Mouse (Mus musculus) cerebellum, adult 9-11 months (tissue): ENCODE measurements at regions not wholly inside any gene's neighbourhood (a gene's known extent, or its start where the extent isn't known, plus 50 kb on each side); places are given as distances from the start of the nearest gene placed in this dataset.

ENCODE experiments used
- DNase-seq: peaks from one replicate; pipeline ENCODE4 v3.0.0; 2022

DNA sequence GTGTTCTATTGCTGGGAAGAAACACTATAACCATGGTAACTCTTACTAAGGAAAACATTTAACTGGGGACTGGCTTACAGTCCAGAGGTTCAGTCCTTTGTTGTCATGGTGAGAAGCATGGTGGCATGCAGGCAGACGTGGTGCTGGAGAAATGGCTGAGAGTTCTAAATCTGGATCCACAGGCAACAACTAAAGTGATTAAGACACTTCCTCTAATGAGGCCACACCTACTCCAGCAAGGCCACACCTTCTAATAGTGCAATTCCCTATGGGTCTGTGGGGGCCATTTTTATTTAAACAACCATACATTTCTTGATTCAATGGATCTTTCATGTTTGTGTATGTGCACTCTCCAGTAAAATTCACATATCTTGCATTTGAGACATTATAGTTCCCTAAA is 151.4 kb upstream of the Ankrd55 start:
- no peak for DNase-seq

DNA sequence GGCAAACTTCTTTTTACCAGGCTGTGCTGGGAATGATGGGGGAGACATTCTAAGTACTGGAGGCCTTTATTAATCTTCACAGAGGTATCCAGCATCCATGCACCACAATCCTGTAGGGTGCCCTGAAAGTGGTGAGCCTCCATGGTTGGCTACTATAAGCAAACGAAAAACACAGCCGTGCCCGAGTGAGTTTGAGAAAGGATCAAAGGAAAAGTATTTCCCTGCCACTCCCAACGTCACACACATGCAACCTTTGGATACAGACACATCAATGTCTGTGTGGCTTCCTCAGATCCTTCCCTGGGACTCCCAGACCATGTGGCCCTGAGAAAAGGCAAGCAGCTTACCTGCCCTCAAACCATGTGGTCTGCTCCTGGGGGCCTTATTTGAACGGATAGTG is 147.4 kb upstream of the Ankrd55 start:
- no peak for DNase-seq

DNA sequence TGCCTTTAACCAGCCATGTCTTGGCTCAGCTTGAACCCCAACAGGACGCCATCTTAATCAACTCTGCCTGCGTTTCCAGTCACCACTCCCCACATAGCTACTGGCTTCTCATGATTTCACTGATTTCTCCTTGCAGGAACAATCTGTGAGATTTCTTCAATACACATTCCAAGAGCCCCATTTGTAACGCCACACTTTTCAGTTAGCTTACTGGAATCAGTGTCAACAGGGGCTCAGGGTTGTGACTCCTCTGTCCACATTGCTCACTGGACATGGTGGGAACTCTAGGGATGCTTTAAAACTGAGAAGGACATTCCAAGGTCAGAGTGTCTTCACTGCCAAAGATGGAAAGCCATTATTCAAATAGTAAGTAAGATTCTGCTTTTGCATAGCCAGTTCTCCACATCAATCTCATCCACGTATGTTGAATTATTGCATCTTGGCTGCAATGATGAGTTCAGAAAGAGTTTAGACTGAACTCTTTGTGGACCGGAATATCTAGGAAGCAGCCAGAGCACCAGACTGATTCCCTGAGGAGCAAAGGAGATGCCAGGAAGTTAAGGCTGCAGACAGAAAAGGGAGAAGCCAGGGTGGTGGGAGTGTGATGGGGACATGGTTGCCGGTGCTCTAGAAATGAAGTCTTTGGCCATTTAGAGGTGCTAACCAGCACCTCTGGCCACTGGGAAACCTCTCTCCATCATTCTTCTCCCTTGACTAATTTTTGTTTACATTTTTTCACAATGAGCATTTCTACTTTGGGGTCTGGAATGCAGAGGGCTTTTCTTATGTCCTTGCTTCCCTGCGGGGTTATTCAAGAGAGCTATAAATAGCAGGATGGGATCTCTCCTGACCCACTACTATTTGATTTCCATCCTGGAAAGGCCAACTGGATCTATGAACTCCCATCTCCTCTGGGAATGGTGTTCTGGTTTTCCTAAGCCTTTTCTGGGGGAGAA is 143.6 kb upstream of the Ankrd55 start:
- no peak for DNase-seq

DNA sequence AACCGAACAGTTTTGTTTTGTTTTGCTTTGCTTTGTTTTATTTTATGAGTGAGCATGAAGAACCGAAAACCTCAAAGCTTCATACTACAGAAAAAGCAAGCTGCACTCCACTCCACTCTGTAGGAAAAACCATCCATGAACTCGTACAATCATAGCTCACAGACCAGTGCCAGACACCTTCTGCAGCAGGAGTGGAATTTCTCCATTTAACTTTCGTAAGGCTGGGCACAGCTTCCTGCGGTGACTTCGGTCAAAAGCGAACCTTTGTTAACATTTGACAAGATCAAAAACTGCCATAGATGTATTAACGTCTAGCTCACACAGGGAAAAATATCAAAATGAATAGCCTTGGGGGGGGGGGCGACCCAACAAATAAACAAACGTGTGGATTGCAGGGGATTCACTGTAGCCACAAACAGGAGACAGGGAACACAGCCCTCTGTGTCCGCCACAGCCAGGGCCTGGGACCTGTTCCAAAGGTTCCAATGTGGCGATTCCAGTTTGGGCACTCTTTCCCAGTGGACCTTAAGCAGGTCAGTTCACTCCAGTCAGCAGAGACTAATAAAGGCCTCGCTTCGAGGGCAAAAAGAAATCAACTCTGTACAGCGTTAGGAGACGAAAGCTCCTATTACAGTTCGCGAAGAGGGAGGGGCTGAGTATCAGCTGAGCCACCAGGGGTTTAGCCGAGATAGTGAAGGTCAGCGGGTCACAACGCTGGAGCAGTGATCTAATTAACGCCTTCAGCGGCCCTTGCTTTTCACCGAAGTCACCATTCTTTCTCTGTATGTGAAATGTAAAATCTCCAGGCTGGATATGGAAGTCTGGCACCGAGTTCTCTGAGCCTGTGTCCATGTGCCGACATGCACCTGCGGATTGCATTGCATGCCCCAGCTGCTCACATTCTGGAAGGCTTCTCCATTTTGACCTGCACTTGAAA is 135.4 kb upstream of the Ankrd55 start:
- peak; percentile 43 for DNase-seq

DNA sequence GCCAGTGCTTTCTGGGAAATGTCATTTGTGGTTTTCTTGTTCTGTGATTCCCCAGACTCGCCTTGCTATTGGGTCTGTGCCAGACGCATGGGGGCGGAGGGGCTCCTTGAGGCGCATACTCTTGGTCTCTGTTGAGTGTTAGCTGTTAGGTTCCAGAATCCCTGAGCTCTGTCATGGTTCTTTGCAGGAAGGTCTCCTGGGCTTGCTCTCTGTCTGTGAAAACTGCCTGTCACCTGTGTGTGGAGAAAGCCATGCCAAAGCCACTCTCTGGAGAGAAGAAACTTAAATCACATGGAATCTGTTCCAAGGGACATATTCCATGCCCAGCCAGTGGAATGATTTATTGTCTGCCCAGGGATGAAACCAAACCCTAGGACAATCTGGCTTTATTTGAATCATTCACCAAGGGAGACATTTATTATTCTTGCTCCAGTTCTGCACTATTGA is 134.5 kb upstream of the Ankrd55 start:
- DNase-seq, result peak; percentile 25

DNA sequence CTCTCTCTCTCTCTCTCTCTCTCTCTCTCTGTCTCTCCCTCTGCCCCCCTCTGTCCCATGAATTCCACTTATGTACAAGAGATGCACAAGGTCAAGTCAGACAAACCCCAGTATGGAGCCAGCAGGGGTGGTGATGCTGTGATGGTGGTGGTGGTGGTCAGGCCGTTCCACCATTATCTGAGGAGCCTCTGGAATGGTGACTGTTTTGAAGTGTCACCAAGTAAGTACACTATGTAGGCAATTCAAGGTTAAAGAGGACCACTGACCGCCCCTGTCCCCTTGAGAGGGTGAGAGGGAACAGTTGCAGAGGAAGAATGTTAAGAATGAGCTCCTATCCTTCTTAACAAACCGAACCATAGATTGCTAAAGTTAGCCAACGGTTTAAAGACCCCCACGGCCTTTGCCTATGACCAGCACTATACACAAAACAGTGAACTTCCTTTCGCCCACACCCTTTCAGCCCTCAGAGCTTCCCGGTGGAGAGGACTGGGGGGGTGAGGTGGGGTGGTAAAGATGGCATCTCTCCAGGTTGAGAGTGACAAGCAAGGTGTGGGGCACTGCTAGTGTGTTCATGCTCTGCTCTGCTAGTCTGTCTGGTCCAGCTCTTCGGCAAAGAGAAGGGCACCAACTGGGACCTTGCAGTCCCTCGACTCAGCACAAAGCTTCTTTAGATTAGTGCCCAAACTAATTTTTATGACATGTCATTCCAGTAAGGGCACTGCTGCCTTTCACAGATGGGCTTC is 128.7 kb upstream of the Ankrd55 start:
- no peak for DNase-seq

DNA sequence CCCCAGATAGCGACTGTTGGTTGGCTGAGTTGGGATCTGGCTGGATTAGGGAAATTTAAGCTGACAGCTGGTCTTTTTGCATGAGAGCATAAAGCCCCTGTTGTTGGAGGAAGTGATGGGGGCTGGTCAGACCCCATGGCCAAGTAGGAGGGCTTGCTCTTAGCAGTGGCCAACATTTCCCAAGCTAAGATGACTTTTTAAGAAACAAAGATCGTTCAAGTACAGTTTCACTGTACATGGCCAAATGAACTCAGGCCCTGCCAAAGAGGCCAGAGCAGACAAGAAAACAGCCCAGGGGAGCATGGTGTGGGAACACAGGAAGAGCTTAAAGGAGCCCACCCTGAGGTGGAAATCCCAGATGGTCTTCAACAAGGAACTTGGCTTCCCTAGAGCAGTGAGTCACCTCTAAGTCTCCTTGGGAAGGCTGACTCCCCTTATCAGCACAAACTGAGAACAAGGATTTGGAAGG is 128.0 kb upstream of the Ankrd55 start:
- peak; percentile 16 for DNase-seq

DNA sequence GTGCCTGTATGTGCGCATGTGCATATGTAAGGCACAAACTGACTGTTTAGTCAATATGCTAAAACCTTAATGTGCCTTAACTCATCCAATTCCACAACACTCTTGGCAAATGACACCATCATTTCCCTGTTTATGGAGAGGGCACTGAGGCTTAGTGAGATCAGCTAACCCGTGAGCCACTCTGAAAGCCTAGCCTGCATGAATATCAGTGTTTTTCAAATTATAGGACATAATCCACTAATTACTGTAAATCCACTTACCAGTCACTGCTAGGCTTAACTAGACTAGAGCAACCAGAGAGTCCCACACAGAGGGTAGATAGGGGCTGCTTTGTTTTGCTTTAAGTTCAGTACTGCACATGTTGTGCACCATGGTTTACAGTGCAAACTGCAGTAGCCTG is 127.5 kb upstream of the Ankrd55 start:
- no peak for DNase-seq

DNA sequence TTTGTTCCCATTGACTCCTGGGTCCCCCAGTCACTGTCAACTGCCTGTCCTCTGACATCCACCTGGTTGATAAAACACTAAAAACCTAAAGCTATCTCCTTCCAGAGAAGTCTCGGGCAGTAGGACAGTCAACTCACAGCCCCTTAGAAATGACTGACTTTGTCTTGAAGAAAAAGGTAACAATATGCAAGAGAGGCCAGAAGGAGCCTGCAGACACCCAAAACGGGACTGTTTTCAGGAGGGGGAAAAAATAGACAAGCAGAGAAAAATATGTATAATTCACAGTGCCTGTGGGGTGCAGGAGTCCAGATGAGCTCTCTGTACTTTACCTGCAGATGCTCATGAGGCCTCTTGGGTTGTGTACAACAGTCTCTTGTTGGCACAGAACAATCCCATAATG is 126.4 kb upstream of the Ankrd55 start:
- DNase-seq, result no peak

DNA sequence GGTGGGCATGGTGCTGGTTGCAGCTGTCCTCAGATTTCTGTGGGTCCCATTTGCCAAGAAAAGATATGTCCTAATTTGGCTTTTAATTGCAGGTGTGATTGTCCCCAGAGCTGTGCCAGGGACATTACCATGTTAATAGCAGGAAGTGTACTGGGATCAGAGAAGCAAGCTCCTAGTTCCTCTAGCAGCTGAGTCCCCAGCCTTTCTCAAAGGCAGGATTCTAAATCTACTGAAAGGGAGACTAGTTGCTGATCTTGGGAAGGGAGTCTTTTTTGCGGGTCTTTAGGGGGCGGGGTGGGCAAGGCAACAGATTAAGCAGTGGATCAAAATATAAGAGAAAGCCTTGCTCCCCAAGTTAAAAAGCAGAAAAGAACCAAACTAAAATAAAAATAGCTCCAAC is 122.3 kb upstream of the Ankrd55 start:
- DNase-seq, result no peak

DNA sequence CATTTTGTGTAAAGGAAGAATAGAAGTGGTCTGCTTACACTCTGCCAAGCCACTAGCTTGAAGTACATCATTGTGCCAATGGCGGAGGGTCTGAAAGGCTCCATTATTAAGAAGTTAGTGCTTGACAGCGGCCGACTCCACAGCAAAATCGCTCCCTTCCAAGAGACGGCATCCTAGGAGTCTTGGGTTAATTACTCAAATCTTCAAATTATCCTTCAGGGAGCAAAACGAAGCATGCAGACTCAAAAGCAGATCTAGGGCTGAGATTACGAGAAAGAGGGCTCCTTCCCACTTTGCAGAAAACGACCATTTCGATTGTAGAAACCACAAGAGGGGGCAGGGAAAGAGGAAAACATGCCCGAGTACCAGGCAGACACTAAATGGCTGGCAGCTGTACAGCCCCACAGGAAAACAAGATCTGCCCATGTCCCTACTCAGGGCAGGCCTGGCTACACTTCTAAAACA is 121.9 kb upstream of the Ankrd55 start:
- DNase-seq, result peak; percentile 8

DNA sequence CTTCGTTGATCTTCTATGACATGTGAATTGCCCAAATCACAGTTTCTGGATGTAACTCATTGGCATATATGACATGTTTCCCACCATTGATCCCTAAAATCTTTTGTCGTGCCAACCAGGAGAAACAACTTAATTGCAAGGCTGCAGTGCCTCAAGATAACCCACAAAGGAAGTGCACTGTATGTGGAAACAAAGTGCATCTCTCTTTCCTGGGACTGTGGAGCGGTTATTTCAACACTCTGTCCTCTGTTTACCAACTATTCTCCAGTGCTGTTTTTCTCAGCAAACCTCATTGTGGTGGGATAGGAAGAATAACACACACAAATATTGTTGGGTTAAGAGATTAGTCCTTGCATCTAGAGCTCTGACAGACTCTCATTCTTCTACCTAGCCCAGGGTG is 119.8 kb upstream of the Ankrd55 start:
- DNase-seq, result no peak

DNA sequence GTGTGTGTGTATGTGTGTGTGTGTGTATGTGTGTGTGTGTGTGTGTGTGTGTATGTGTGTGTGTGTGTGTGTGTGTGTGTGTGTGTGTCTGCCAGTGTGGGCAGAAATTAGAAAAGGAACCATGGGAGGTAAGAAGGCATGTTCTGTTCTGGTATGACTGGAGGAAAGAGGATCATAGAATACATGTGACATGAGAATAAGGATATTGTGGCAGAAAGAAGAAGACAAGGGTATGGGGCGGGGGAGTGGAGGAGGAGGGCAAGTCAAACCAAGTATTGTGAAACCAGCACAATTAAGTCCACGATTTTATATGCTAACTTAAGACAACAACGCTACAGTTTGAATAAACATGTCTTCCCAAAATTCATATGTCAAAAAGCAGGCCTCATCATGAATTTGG is 117.4 kb upstream of the Ankrd55 start:
- no peak for DNase-seq

DNA sequence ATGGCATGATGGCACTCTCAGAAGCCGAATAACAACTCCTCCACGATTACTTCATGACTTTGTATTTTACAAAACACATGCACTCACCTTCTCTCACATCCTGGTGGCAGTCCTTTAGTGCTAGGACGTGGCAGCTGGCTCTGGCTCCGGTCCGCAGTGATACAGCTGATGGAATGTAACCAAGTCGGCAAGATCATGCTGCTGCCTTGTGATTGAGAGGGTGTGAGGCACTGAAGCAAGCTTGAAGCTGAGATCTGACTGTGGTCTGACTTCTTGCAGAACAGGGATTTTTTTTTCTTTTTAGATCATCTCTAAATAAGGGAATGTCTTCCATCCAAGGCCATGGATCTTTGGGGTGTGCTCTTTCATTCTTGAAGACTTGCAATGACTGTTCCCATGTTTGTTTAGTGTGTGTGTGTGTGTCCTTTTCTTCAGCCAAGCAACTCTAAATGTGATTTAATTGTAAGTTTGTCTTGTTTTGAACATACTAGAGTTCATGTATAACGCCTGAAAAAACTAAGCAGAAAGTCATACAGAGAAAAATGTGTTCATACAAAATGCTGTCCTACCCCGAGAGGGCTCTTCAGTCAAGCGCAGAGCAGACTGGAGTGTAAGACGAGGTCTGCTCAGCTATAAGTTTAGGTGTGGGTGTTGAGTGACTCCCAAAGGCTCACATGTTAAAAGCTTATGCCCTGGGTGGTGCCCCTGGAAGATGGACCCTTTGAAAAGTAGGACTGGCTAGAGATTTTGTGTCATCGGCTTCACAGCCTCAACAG is 116.1 kb upstream of the Ankrd55 start:
- no peak for DNase-seq

DNA sequence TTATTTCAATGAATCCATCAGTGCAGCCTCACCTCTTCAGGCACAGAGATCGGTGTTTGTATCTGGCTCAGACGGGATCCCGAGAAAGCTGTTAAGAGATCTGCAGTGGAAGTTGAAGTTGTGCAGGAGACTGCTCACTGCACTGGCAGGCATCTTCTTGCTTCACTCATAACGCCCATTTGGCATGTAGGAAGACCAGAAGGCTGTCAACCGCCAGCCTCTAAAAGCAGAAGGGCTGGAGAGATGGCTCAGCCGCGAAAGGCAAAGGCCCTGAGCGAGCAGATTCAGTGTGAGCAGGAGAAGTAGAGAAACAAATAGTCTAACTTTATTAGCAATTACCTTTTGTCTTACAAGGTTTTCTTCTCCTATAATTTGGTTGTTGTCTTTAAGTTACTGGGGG is 114.3 kb upstream of the Ankrd55 start:
- no peak for DNase-seq

DNA sequence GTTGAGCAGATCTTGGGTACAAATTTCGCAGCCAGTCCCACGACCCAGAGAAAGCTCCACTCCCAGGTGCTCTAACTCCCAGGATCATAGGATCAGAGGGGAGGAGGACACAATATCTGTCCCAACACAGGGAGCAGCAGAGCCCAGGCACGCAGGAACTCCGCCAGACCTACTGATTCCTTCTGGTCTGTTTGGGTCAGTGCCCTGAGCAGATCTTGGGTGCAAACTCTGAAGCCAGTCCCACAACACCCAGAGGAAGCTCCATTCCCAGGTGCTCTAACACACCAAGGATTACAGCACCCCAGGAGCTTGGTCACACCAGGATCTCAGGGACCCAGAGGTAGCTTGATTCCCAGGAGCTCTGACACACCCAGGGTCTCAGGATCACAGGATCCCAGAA is 110.2 kb upstream of the Ankrd55 start:
- DNase-seq, result no peak

DNA sequence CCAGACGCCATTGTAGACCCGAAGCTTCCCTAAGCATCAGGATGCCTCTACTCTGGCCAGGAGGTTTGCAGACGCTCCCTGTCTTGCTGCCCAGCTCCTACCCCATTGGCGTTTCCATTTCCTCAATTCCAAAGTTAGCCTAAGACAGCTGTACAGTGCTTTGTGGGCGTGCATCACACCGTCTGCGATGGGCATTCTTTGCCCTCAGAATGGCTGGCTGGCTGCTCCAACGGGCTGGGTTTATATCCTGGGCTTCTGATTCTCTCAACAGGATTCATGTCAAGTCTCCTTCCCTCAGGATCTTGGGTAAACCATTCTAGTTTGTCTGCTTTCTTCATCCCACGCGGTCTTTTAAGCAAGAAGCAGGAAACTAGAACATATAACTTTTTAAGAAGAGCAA is 104.3 kb upstream of the Ankrd55 start:
- no peak for DNase-seq

DNA sequence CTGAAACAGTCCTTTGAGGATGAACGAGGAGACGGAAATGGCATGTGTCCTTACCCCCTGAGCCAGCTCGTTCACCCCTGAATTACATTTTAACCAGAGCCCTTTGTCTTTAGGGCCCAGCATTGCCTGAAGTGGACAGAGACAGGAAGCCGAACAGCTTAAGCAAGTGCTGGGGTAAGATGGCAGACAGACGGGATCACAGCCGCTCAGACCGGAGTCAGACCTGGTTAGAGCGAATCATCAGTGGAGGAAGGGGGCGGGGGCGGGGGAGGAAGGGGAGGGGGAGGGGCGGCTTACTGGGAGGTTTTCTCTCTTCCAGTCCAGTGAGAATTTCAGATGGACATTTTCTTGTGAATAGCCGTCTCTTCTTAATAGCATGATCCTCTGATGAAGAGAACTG is 103.1 kb upstream of the Ankrd55 start:
- DNase-seq, result no peak

DNA sequence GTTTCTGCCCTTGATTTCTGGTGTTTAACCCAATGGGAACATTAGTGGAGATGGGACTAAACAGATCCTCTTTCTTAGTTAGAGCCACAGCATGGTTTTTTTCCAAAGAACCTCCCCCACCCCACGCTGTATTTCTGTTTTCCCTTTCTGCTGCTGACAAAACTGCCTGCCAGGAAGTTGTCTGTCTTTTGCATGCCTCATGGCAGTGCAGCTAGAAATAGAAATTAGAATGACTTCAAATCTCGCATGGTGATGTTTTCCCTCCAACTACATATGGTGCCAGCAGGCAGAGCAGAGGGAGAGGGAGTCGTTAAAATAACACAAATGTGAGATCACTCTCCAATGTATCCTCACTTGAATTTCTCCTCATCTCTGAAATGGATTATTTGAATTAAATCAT is 101.0 kb upstream of the Ankrd55 start:
- peak; percentile 9 for DNase-seq

DNA sequence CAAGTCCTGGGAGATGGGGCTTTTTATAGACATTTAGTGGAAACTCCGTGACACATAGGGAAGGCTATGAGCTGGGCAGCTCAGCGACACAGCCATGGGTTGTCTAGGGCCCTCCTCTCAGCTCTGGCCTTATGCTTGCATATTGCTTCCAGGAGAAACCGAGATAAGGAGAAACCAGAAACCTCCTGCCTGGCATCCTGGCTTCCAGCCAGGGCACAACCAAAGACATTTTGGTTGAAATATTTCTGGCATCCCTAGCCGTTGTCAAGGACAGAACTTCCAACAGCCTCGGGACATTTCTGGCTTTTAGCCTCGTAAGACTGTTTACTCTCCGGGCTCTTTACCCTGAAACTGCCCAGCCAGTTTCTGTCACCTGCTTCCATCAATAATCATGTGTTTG is 99.9 kb upstream of the Ankrd55 start:
- DNase-seq, result peak; percentile 28

DNA sequence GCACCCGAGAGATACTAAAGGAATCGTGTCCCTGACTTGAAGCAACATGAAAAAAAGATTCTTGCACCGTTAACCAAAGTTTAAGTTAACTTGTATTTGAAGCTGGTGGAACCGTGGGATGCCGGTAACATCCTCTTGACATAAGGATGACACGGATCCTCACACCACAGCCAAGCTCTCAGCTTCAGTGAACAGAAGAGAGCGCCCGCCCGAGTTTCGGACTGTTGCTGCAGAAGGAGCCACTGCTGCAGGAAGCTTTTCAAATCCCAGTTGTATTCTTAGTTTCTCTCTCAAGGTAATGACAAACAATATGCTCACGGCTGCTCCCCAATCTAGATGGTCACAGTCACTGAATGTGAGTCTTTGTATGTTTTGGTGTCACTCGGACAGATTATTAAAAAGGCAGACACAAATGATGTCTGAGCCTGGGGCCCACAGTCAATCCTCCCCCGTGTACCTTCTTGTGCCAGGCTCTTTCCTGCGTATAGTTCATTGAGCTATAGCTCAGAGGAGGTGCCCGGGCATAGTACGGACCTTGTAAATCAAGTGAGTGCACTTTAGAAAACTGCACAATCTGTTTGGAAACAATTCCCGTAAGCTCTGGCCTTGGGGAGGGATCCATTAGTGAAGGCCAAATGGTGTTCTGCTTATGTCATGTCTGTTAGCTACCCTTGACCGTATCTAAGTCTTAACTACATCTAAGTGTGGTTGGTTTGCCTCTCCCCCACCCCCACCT is 99.3 kb upstream of the Ankrd55 start:
- DNase-seq, result no peak
